Mouse (Mus musculus) heart, postnatal 0 days (tissue): ENCODE results near the gene Lxn.

ENCODE experiments used
- CTCF ChIP-seq: IDR thresholded peaks from 2 replicates; pipeline ENCODE4 v1.5.1; 2016; ENCODE audit warnings: antibody characterized with exemption, control low read depth, low read depth
- EP300 ChIP-seq: IDR thresholded peaks from 2 replicates; pipeline ENCODE4 v1.6.1; 2016; ENCODE audit warnings: antibody characterized with exemption, low read depth

DNA sequence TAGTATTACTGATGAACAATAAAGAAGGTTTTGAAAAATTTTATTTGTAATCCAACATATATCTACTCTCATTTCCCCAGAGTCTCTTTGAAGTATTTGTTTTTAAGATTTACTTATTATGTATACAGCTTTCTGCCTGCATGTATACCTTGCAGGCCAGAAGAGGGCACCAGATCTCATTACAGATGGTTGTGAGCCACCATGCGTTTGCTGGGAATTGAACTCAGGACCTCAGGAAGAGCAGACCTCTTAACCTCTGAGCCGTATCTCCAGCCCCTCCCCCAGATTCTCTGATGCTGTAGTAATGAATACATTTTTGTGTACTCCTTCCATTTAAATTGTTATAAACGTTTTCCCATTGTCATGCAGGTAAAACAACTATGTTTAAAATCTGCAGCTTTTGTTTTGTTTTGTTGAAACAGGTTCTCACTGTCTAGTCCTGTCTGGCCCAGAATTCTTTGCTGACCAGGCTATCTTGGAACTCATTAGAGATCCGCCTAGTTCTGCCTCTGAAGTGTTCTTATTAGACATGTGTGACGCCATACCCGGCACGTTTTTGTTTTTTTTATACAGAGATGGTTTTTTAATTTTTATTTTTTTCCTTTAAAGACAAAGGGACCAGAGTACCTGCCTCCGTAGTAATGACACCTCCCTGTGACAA lies 34.3 kb downstream of the Lxn start:
- TF ChIP-seq CTCF (peak; percentile 21; the same call in 1 of the 2 replicates), EP300 (no peak)
